Mouse (Mus musculus): Measurements from ENCODE around the gene Pfkp. TPM values are rescaled to one million over a fixed set of nuclear protein-coding genes. Genes with fewer than 3 reads are reported as not detected.

Pfkp gene
- polyA plus RNA-seq, 1 experiment from 2014 or later: 75.7 TPM

GRCm38 (mm10) chr13:6635138-6636076 lies 13.2 kb downstream of the Pfkp start:
- no peak overlapping the region for H3K4me3 ChIP-seq (ENCODE audit: low read depth, low read length)
- H3K9ac ChIP-seq (ENCODE audit: low read depth, low read length): no peak overlapping the region
- TF ChIP-seq CTCF (IDR thresholded peaks at IDR 0.05; ENCODE audit: low read depth): 0 out of 2 replicates have a peak, but pooled peaks have one; percentile 7
- 31% methylated on average over 11 of the region's 11 CpGs for WGBS
- H3K27me3 ChIP-seq (replicated peaks; ENCODE audit: control insufficient read depth, insufficient read depth, low read length): no peaks in the 10 kb centered on the region
- peak overlapping the region; percentile 90 for H3K27ac ChIP-seq (ENCODE audit: low read depth, low read length)
- peaks cover 8% of the 10 kb centered on the region; the same call in 1 of the 2 replicates for H3K36me3 ChIP-seq (ENCODE audit: control insufficient read depth, insufficient read depth)
- H3K4me1 ChIP-seq (replicated peaks; ENCODE audit: control insufficient read depth, insufficient read depth, low read length): peaks cover 18% of the 10 kb centered on the region
- H3K4me2 ChIP-seq (replicated peaks; ENCODE audit: low read depth): 0 out of 2 replicates have a peak overlapping the region, but pooled peaks have one; percentile 22
- ATAC-seq: peak; percentile 81
- H3K9me3 ChIP-seq (ENCODE audit: control insufficient read depth): no peaks in the 10 kb centered on the region

GRCm38 (mm10) chr13:6634063-6634462 lies 14.5 kb downstream of the Pfkp start:
- 81% methylated on average over 12 of the region's 12 CpGs for WGBS
- H3K9ac ChIP-seq (ENCODE audit: low read depth, low read length): no peak overlapping the region
- H3K36me3 ChIP-seq (ENCODE audit: control insufficient read depth, insufficient read depth): peaks cover 8% of the 10 kb centered on the region; the same call in 1 of the 2 replicates
- no peak for ATAC-seq
- TF ChIP-seq CTCF (IDR thresholded peaks at IDR 0.05; ENCODE audit: low read depth): no peak
- H3K27ac ChIP-seq (ENCODE audit: low read depth, low read length): peak overlapping the region; percentile 73; the same call in 1 of the 2 replicates
- 0 out of 2 replicates have a peak, but pooled peaks cover 11% of the 10 kb centered on the region for H3K4me1 ChIP-seq (replicated peaks; ENCODE audit: control insufficient read depth, insufficient read depth, low read length)
- no peaks in the 10 kb centered on the region for H3K27me3 ChIP-seq (replicated peaks; ENCODE audit: control insufficient read depth, insufficient read depth, low read length)
- no peak overlapping the region for H3K4me3 ChIP-seq (ENCODE audit: low read depth, low read length)
- H3K4me2 ChIP-seq (replicated peaks; ENCODE audit: low read depth): no peak overlapping the region
- H3K9me3 ChIP-seq (ENCODE audit: control insufficient read depth): no peaks in the 10 kb centered on the region

- Histone ChIP-seq H3K36me3 (ENCODE audit: control insufficient read depth, insufficient read depth) (peaks cover 8% of the 10 kb centered on the region; the same call in 1 of the 2 replicates), H3K9me3 (ENCODE audit: control insufficient read depth) (no peaks in the 10 kb centered on the region), H3K9ac (ENCODE audit: low read depth, low read length) (no peak overlapping the region), H3K4me2 (replicated peaks; ENCODE audit: low read depth) (peak overlapping the region; percentile 14; the same call in 1 of the 2 replicates), H3K4me1 (replicated peaks; ENCODE audit: control insufficient read depth, insufficient read depth, low read length) (0 out of 2 replicates have a peak, but pooled peaks cover 11% of the 10 kb centered on the region), H3K4me3 (ENCODE audit: low read depth, low read length) (no peak overlapping the region), H3K27me3 (replicated peaks; ENCODE audit: control insufficient read depth, insufficient read depth, low read length) (no peaks in the 10 kb centered on the region), H3K27ac (ENCODE audit: low read depth, low read length) (peak overlapping the region; percentile 73)
- ATAC-seq: no peak
- 18% methylated on average over 7 of the region's 7 CpGs for WGBS
- TF ChIP-seq CTCF (IDR thresholded peaks at IDR 0.05; ENCODE audit: low read depth): no peak
Observed at GRCm38 (mm10) chr13:6633524-6633923, 15.1 kb downstream of the Pfkp start.

GRCm38 (mm10) chr13:6632935-6633334 lies 15.6 kb downstream of the Pfkp start:
- Histone ChIP-seq H3K27me3 (replicated peaks; ENCODE audit: control insufficient read depth, insufficient read depth, low read length) (no peaks in the 10 kb centered on the region), H3K4me2 (replicated peaks; ENCODE audit: low read depth) (peak overlapping the region; percentile 14), H3K9me3 (ENCODE audit: control insufficient read depth) (no peaks in the 10 kb centered on the region), H3K4me3 (ENCODE audit: low read depth, low read length) (no peak overlapping the region), H3K36me3 (ENCODE audit: control insufficient read depth, insufficient read depth) (peaks cover 8% of the 10 kb centered on the region; the same call in 1 of the 2 replicates), H3K4me1 (replicated peaks; ENCODE audit: control insufficient read depth, insufficient read depth, low read length) (0 out of 2 replicates have a peak, but pooled peaks cover 11% of the 10 kb centered on the region), H3K27ac (ENCODE audit: low read depth, low read length) (peak overlapping the region; percentile 73), H3K9ac (ENCODE audit: low read depth, low read length) (no peak overlapping the region)
- no peak for TF ChIP-seq CTCF (IDR thresholded peaks at IDR 0.05; ENCODE audit: low read depth)
- WGBS: 33% methylated on average over 4 of the region's 4 CpGs
- ATAC-seq: no peak

GRCm38 (mm10) chr13:6632513-6632912 lies 16.1 kb downstream of the Pfkp start:
- ATAC-seq: no peak
- 0 out of 2 replicates have a peak, but pooled peaks cover 11% of the 10 kb centered on the region for H3K4me1 ChIP-seq (replicated peaks; ENCODE audit: control insufficient read depth, insufficient read depth, low read length)
- H3K27ac ChIP-seq (ENCODE audit: low read depth, low read length): peak overlapping the region; percentile 73
- H3K4me3 ChIP-seq (ENCODE audit: low read depth, low read length): no peak overlapping the region
- whole genome bisulfite sequencing: 25% methylated on average over 8 of the region's 8 CpGs
- peaks cover 8% of the 10 kb centered on the region; the same call in 1 of the 2 replicates for H3K36me3 ChIP-seq (ENCODE audit: control insufficient read depth, insufficient read depth)
- H3K27me3 ChIP-seq (replicated peaks; ENCODE audit: control insufficient read depth, insufficient read depth, low read length): no peaks in the 10 kb centered on the region
- no peak for TF ChIP-seq CTCF (IDR thresholded peaks at IDR 0.05; ENCODE audit: low read depth)
- H3K9me3 ChIP-seq (ENCODE audit: control insufficient read depth): no peaks in the 10 kb centered on the region
- H3K4me2 ChIP-seq (replicated peaks; ENCODE audit: low read depth): peak overlapping the region; percentile 14; the same call in 1 of the 2 replicates
- no peak overlapping the region for H3K9ac ChIP-seq (ENCODE audit: low read depth, low read length)
